Mouse (Mus musculus): ENCODE results near the gene Chd1.

- no peak for TF ChIP-seq CTCF (IDR thresholded peaks at IDR 0.05; ENCODE audit: low read depth, low read length)
- no peak for TF ChIP-seq POLR2A (IDR thresholded peaks at IDR 0.05; ENCODE audit: borderline replicate concordance, low read depth, low read length)
These were observed 38.6 kb downstream of the Chd1 start for GRCm38 (mm10) chr17:15743379-15743778.
